Mouse (Mus musculus): ENCODE measurements around the gene Nceh1. TPM values are rescaled to one million over a fixed set of nuclear protein-coding genes. Genes with fewer than 3 reads are reported as not detected.
"Not testable (repeated sequence)": the region's sequence is repeated elsewhere in the genome, so short reads cannot be mapped to it uniquely, and the experiment has no call there.

The Nceh1 gene
- polyA plus RNA-seq, 1 experiment from 2014 or later = 26.6 TPM

DNA sequence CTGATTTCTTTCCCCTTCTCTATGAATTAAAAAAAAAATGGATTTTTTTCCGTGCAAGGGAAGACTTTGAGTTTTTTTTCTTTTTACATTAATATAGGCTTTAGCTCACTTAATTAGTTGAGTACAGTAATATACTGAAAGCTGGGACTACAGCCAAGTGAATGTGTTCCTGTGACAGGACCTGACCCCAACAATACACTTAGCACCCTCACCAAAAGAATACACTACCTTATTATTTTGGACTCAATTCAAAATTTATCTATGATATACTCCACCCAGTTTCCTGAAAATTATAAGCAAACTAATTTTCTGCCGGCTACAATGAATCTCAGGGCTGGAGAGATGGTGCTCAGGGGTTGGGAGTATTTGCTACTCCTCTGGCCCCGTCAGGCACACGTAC lies 86.4 kb downstream of the Nceh1 start:
- 55% methylated on average over 4 of the region's 4 CpGs for WGBS
- Histone ChIP-seq H3K4me1 (ENCODE audit: insufficient read depth, low read length) (peaks cover 31% of the 10 kb centered on the region), H3K4me2 (replicated peaks; ENCODE audit: low read depth, low read length) (no peak overlapping the region), H3K36me3 (ENCODE audit: insufficient read depth, low read length) (no peaks in the 10 kb centered on the region), H3K27ac (ENCODE audit: low read length) (peak overlapping the region; percentile 80; the same call in 1 of the 2 replicates), H3K9ac (replicated peaks; ENCODE audit: low read length) (no peak overlapping the region), H3K27me3 (ENCODE audit: insufficient read depth, low read length) (no peaks in the 10 kb centered on the region), H3K9me3 (ENCODE audit: low read length) (no peaks in the 10 kb centered on the region), H3K4me3 (ENCODE audit: low read length) (no peak overlapping the region)
- no peak for ATAC-seq (ENCODE audit: low FRiP score, low TSS enrichment)

- no peak overlapping the region for H3K4me3 ChIP-seq (ENCODE audit: low read length)
Observed at GRCm38 (mm10) chr3:27270160-27270962, 87.6 kb downstream of the Nceh1 start.

DNA sequence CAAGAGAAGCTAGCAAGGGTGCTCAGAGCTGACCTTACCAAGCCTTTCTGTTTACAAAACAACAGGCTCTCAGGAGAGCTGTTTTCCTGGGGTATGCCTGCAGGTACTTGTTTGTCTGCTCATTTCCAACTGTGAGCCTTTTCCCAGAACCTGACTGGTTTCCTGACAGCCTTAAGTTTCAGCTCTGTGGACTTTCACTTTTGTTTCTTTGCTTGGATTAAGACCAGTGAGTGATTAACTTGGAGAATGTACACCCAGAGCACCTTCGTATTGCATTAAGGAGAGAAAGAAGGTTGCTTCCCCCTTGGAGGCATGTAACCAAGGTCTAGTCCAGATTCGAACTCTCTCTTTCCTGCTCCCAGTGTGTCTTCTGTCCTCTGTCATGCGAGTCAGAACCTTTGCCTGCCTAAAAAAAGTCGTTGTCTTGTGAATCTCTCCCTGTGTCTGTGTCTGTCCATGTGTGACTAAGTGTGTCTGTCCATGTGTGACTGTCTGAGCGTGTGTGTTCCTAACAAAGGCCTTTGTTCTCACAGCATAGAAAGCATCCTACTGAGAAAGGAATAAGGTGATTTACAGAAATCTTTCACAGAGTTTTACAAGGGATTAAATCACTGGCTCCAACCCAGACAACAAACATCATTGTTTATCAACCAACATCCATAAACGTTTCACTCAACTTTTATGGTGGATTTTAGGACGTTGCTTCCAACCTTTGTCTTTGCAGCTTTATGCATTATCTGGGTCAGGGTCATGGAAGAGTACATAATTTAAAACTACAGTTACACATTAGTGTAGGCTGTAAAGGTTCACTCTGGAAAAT lies 90.4 kb downstream of the Nceh1 start:
- no peaks in the 10 kb centered on the region for H3K36me3 ChIP-seq (ENCODE audit: insufficient read depth, low read length)
- ATAC-seq (ENCODE audit: low FRiP score, low TSS enrichment) = peak; percentile 80
- H3K27ac ChIP-seq (ENCODE audit: low read length) = peak overlapping the region; percentile 93
- no peak overlapping the region; the same call in 1 of the 2 replicates for H3K9ac ChIP-seq (replicated peaks; ENCODE audit: low read length)
- no peaks in the 10 kb centered on the region for H3K27me3 ChIP-seq (ENCODE audit: insufficient read depth, low read length)
- H3K4me1 ChIP-seq (ENCODE audit: insufficient read depth, low read length) = peaks cover 32% of the 10 kb centered on the region
- no peak overlapping the region for H3K4me3 ChIP-seq (ENCODE audit: low read length)
- H3K4me2 ChIP-seq (replicated peaks; ENCODE audit: low read depth, low read length) = peak overlapping the region; percentile 5; the same call in 1 of the 2 replicates
- H3K9me3 ChIP-seq (ENCODE audit: low read length) = no peaks in the 10 kb centered on the region
- WGBS = 11% methylated on average over 7 of the region's 7 CpGs

More at GRCm38 (mm10) chr3:27270160-27270962, 87.6 kb downstream of the Nceh1 start:
- 15% methylated on average over 11 of the region's 11 CpGs for WGBS
- peak overlapping the region; percentile 47; the same call in 1 of the 2 replicates for H3K9ac ChIP-seq (replicated peaks; ENCODE audit: low read length)
- no peaks in the 10 kb centered on the region for H3K36me3 ChIP-seq (ENCODE audit: insufficient read depth, low read length)
- H3K27ac ChIP-seq (ENCODE audit: low read length) = peak overlapping the region; percentile 59
- no peak overlapping the region for H3K4me2 ChIP-seq (replicated peaks; ENCODE audit: low read depth, low read length)
- peaks cover 32% of the 10 kb centered on the region for H3K4me1 ChIP-seq (ENCODE audit: insufficient read depth, low read length)
- no peaks in the 10 kb centered on the region for H3K27me3 ChIP-seq (ENCODE audit: insufficient read depth, low read length)
- ATAC-seq (ENCODE audit: low FRiP score, low TSS enrichment) = peak; percentile 49; the same call in 1 of the 2 replicates
- no peaks in the 10 kb centered on the region for H3K9me3 ChIP-seq (ENCODE audit: low read length)

GRCm38 (mm10) chr3:27279286-27279925 lies 96.6 kb downstream of the Nceh1 start:
- H3K9ac ChIP-seq (replicated peaks; ENCODE audit: low read length); H3K27me3 ChIP-seq (ENCODE audit: insufficient read depth, low read length); H3K9me3 ChIP-seq (ENCODE audit: low read length); H3K36me3 ChIP-seq (ENCODE audit: insufficient read depth, low read length); ATAC-seq (ENCODE audit: low FRiP score, low TSS enrichment); H3K4me2 ChIP-seq (replicated peaks; ENCODE audit: low read depth, low read length); H3K4me3 ChIP-seq (ENCODE audit: low read length): not testable (repeated sequence)
- H3K27ac ChIP-seq (ENCODE audit: low read length) = peak overlapping the region; percentile 64
- 88% methylated on average over 11 of the region's 14 CpGs for WGBS
- H3K4me1 ChIP-seq (ENCODE audit: insufficient read depth, low read length) = peaks cover 34% of the 10 kb centered on the region

- no peak overlapping the region for H3K4me3 ChIP-seq (ENCODE audit: low read length)
- H3K9me3 ChIP-seq (ENCODE audit: low read length) = no peaks in the 10 kb centered on the region
- peaks cover 35% of the 10 kb centered on the region for H3K4me1 ChIP-seq (ENCODE audit: insufficient read depth, low read length)
- H3K27ac ChIP-seq (ENCODE audit: low read length) = peak overlapping the region; percentile 74
- H3K4me2 ChIP-seq (replicated peaks; ENCODE audit: low read depth, low read length) = no peak overlapping the region
- no peaks in the 10 kb centered on the region for H3K27me3 ChIP-seq (ENCODE audit: insufficient read depth, low read length)
- peak; percentile 60 for ATAC-seq (ENCODE audit: low FRiP score, low TSS enrichment)
- H3K36me3 ChIP-seq (ENCODE audit: insufficient read depth, low read length) = no peaks in the 10 kb centered on the region
- no peak overlapping the region for H3K9ac ChIP-seq (replicated peaks; ENCODE audit: low read length)
- WGBS = 35% methylated on average over 11 of the region's 11 CpGs
Observed at GRCm38 (mm10) chr3:27280280-27280749, 97.5 kb downstream of the Nceh1 start.

DNA sequence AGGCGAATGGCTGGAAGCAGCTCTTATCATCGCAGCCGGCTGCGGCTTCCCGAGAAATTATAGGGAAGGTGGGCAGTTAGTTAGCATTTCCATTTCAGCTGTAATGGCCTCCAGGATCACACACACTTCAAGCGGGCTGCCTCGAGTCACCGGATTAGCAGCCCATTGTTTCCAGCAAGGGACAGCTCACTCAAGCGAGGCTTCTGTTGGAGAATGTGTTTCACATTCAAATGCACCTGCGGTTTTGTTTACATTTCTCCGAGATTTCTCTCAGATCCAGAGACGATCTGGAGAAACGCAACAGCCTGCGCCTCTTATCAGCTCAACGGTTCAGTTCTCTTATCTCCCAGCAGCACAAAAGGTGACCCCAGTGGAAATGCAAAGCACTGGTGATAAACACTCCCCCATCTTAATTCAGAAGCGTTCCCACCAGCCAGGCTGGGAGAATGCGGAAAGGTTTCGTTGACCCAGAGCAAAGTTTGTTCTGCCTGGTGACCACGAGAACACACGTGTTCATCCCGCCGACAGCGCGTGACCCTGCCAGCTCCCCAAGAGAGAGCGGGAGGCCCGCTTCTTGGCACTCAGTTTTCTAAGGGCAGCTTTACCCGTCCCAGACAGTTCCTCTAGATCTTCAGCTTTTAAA lies 100.4 kb downstream of the Nceh1 start:
- peak overlapping the region; percentile 47 for H3K9ac ChIP-seq (replicated peaks; ENCODE audit: low read length)

GRCm38 (mm10) chr3:27283796-27284195 lies 101.0 kb downstream of the Nceh1 start:
- peak; percentile 49; the same call in 1 of the 2 replicates for ATAC-seq (ENCODE audit: low FRiP score, low TSS enrichment)
- H3K9ac ChIP-seq (replicated peaks; ENCODE audit: low read length) = peak overlapping the region; percentile 47
- 41% methylated on average over 7 of the region's 7 CpGs for WGBS

More for the DNA sequence above, 100.4 kb downstream of the Nceh1 start:
- peak overlapping the region; percentile 31 for H3K4me3 ChIP-seq (ENCODE audit: low read length)
- 9% methylated on average over 27 of the region's 27 CpGs for WGBS
- peaks cover 39% of the 10 kb centered on the region for H3K4me1 ChIP-seq (ENCODE audit: insufficient read depth, low read length)
- no peaks in the 10 kb centered on the region for H3K36me3 ChIP-seq (ENCODE audit: insufficient read depth, low read length)
- ATAC-seq (ENCODE audit: low FRiP score, low TSS enrichment) = peak; percentile 74
- no peaks in the 10 kb centered on the region for H3K9me3 ChIP-seq (ENCODE audit: low read length)
- peak overlapping the region; percentile 51 for H3K4me2 ChIP-seq (replicated peaks; ENCODE audit: low read depth, low read length)
- H3K27ac ChIP-seq (ENCODE audit: low read length) = peak overlapping the region; percentile 94
- H3K27me3 ChIP-seq (ENCODE audit: insufficient read depth, low read length) = no peaks in the 10 kb centered on the region

DNA sequence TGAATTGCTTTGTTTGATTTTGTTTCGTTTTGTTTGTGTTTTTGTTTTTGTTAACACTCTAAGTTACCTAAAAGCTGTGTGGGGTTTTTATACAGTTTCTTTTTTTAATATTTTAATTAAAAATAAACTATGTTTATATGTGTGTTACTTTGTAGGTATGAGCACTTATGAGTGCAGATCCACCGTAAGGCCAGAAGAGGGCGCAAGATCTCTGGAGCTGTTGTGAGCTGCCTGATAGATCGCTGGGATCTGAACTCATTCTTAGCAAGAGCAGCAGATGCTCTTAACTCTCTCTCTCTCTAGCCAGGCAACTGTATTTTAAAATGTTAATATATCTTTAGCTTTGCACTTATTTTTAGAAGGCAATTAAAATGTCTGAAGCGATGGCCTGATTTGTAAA lies 101.5 kb downstream of the Nceh1 start:
- H3K27me3 ChIP-seq (ENCODE audit: insufficient read depth, low read length) = no peaks in the 10 kb centered on the region
- H3K9ac ChIP-seq (replicated peaks; ENCODE audit: low read length) = no peak overlapping the region
- no peak overlapping the region for H3K4me3 ChIP-seq (ENCODE audit: low read length)
- H3K36me3 ChIP-seq (ENCODE audit: insufficient read depth, low read length) = no peaks in the 10 kb centered on the region
- WGBS = 87% methylated on average over 5 of the region's 5 CpGs
- H3K4me2 ChIP-seq (replicated peaks; ENCODE audit: low read depth, low read length) = no peak overlapping the region
- no peaks in the 10 kb centered on the region for H3K9me3 ChIP-seq (ENCODE audit: low read length)
- H3K4me1 ChIP-seq (ENCODE audit: insufficient read depth, low read length) = peaks cover 46% of the 10 kb centered on the region
- no peak for ATAC-seq (ENCODE audit: low FRiP score, low TSS enrichment)
- peak overlapping the region; percentile 94 for H3K27ac ChIP-seq (ENCODE audit: low read length)

More at GRCm38 (mm10) chr3:27283796-27284195, 101.0 kb downstream of the Nceh1 start:
- H3K4me2 ChIP-seq (replicated peaks; ENCODE audit: low read depth, low read length) = peak overlapping the region; percentile 51
- peaks cover 41% of the 10 kb centered on the region for H3K4me1 ChIP-seq (ENCODE audit: insufficient read depth, low read length)
- H3K27me3 ChIP-seq (ENCODE audit: insufficient read depth, low read length) = no peaks in the 10 kb centered on the region
- H3K36me3 ChIP-seq (ENCODE audit: insufficient read depth, low read length) = no peaks in the 10 kb centered on the region
- no peak overlapping the region; the same call in 1 of the 2 replicates for H3K4me3 ChIP-seq (ENCODE audit: low read length)
- H3K9me3 ChIP-seq (ENCODE audit: low read length) = no peaks in the 10 kb centered on the region
- H3K27ac ChIP-seq (ENCODE audit: low read length) = peak overlapping the region; percentile 94

- peak; percentile 36; the same call in 1 of the 2 replicates for ATAC-seq (ENCODE audit: low FRiP score, low TSS enrichment)
- Histone ChIP-seq H3K4me3 (ENCODE audit: low read length) (no peak overlapping the region), H3K4me2 (replicated peaks; ENCODE audit: low read depth, low read length) (no peak overlapping the region), H3K4me1 (ENCODE audit: insufficient read depth, low read length) (peaks cover 47% of the 10 kb centered on the region), H3K27ac (ENCODE audit: low read length) (peak overlapping the region; percentile 25), H3K27me3 (ENCODE audit: insufficient read depth, low read length) (no peaks in the 10 kb centered on the region), H3K9me3 (ENCODE audit: low read length) (no peaks in the 10 kb centered on the region), H3K36me3 (ENCODE audit: insufficient read depth, low read length) (no peaks in the 10 kb centered on the region), H3K9ac (replicated peaks; ENCODE audit: low read length) (no peak overlapping the region)
- 42% methylated on average over 9 of the region's 9 CpGs for WGBS
Observed at GRCm38 (mm10) chr3:27285072-27285471, 102.3 kb downstream of the Nceh1 start.
